Mouse (Mus musculus) limb, embryonic 14.5 days (tissue): ENCODE results near the gene Pdx1. TPM values are rescaled to one million over a fixed set of nuclear protein-coding genes. Genes with fewer than 3 reads are reported as not detected.

Experiments used
- ATAC-seq: fragments of 200-750 bp; cut with Nextera tagmentation; 2 replicates; pipeline ENCODE4 v1.8.0; 2017; ENCODE audit warnings: low read depth, moderate number of reproducible peaks, moderate TSS enrichment; ENCODE audit not compliant: low FRiP score
- DNase-seq: peaks from one replicate; pipeline ENCODE4 v3.0.0-alpha.2; 2015; ENCODE audit warnings: low spot score
- H3K27ac ChIP-seq: fragments of 300-500 bp; sonication (generic); replicated peaks from 2 replicates; pipeline ENCODE4 v1.5.1; 2014; ENCODE audit warnings: low read depth, mild to moderate bottlenecking, low read length, moderate library complexity, mixed read lengths
- H3K27me3 ChIP-seq: fragments of 300-500 bp; sonication (generic); 2 replicates; pipeline ENCODE4 v1.6.1; 2014; ENCODE audit warnings: low read length, mixed read lengths; ENCODE audit not compliant: control insufficient read depth, insufficient read depth
- H3K36me3 ChIP-seq: fragments of 300-500 bp; sonication (generic); 2 replicates; pipeline ENCODE4 v1.6.1; 2014; ENCODE audit warnings: mild to moderate bottlenecking, low read length, moderate library complexity, mixed read lengths; ENCODE audit not compliant: control insufficient read depth, insufficient read depth
- H3K4me1 ChIP-seq: fragments of 300-500 bp; sonication (generic); 2 replicates; pipeline ENCODE4 v1.6.1; 2014; ENCODE audit warnings: antibody characterized with exemption, low read length, mixed read lengths; ENCODE audit not compliant: control insufficient read depth, insufficient read depth
- H3K4me2 ChIP-seq: fragments of 300-500 bp; sonication (generic); replicated peaks from 2 replicates; pipeline ENCODE4 v1.6.1; 2014; ENCODE audit warnings: low read depth, mild to moderate bottlenecking, low read length, moderate library complexity; ENCODE audit not compliant: severe bottlenecking
- H3K4me3 ChIP-seq: fragments of 300-500 bp; sonication (generic); replicated peaks from 2 replicates; pipeline ENCODE4 v1.5.1; 2014; ENCODE audit warnings: low read length
- H3K9ac ChIP-seq: fragments of 300-500 bp; sonication (generic); 2 replicates; pipeline ENCODE4 v1.6.1; 2014; ENCODE audit warnings: mild to moderate bottlenecking, low read depth, low read length, moderate library complexity; ENCODE audit not compliant: severe bottlenecking
- H3K9me3 ChIP-seq: fragments of 300-500 bp; sonication (generic); 2 replicates; pipeline ENCODE4 v1.6.1; 2016; ENCODE audit warnings: low read length; ENCODE audit not compliant: control insufficient read depth
- POLR2A ChIP-seq: fragments of 200-500 bp; IDR thresholded peaks from 2 replicates; pipeline ENCODE4 v1.8.0; 2012; ENCODE audit warnings: inconsistent platforms, mild to moderate bottlenecking, moderate library complexity, borderline replicate concordance; ENCODE audit not compliant: insufficient read depth, insufficient read length; ENCODE audit errors: extremely low read depth
- WGBS: fragments of 180-500 bp; shearing (Covaris S2); extraction: QIAGEN DNeasy Blood & Tissue Kit; methylation state at CpG from one replicate; pipeline ENCODE4 v1.1.7; 2014; 5-methylcytosine and 5-hydroxymethylcytosine counted together
- polyA plus RNA-seq, 2 experiments: library from polyadenylated mRNA; depleted of rRNA in 1 of 2; stranded (reverse) in 1 of 2; unstranded in 1 of 2; fragments of >200 nt; fragmentation: Nextera tagmentation in 1 of 2; extraction: Ambion mirVana in 1 of 2; gene quantifications; 2 replicates each; pipeline versions ENCODE4 v1.2.1 to v1.2.3; 2012 to 2014

Gene Pdx1
- polyA plus RNA-seq, 2 experiments = not detected

- Histone ChIP-seq H3K4me2 (no peak overlapping the region), H3K4me3 (no peak overlapping the region; the same call in 1 of the 2 replicates), H3K4me1 (no peaks in the 10 kb centered on the region), H3K9ac (no peak overlapping the region), H3K27me3 (peaks cover 97% of the 10 kb centered on the region), H3K27ac (no peak overlapping the region), H3K36me3 (no peaks in the 10 kb centered on the region), H3K9me3 (no peaks in the 10 kb centered on the region)
- TF ChIP-seq POLR2A = no peak
- 1% methylated on average over 48 of the region's 48 CpGs for WGBS
- DNase-seq (no peak), ATAC-seq (no peak)
Measured at GRCm38 (mm10) chr5:147274174-147275141, 4.7 kb downstream of the Pdx1 start.

GRCm38 (mm10) chr5:147275761-147276160 is 6.0 kb downstream of the Pdx1 start:
- TF ChIP-seq POLR2A = no peak
- WGBS = 17% methylated on average over 3 of the region's 3 CpGs
- peaks cover 97% of the 10 kb centered on the region for H3K27me3 ChIP-seq
- H3K4me3 ChIP-seq = no peak overlapping the region
- no peaks in the 10 kb centered on the region for H3K4me1 ChIP-seq
- H3K4me2 ChIP-seq = no peak overlapping the region
- no peaks in the 10 kb centered on the region for H3K36me3 ChIP-seq
- ATAC-seq = no peak
- H3K9me3 ChIP-seq = no peaks in the 10 kb centered on the region
- H3K9ac ChIP-seq = no peak overlapping the region
- no peak overlapping the region for H3K27ac ChIP-seq
- no peak for DNase-seq

GRCm38 (mm10) chr5:147276701-147277546 is 7.2 kb downstream of the Pdx1 start:
- ATAC-seq (no peak), DNase-seq (no peak)
- Histone ChIP-seq H3K4me2 (no peak overlapping the region), H3K4me1 (no peaks in the 10 kb centered on the region), H3K9me3 (no peaks in the 10 kb centered on the region), H3K9ac (no peak overlapping the region), H3K27me3 (peaks cover 91% of the 10 kb centered on the region), H3K4me3 (no peak overlapping the region), H3K27ac (no peak overlapping the region), H3K36me3 (no peaks in the 10 kb centered on the region)
- 1% methylated on average over 18 of the region's 18 CpGs for WGBS
- no peak for TF ChIP-seq POLR2A

- ATAC-seq (no peak), DNase-seq (no peak)
- no peak overlapping the region for H3K4me2 ChIP-seq
- H3K4me1 ChIP-seq = no peaks in the 10 kb centered on the region
- no peak for TF ChIP-seq POLR2A
- H3K36me3 ChIP-seq = no peaks in the 10 kb centered on the region
- no peak overlapping the region for H3K9ac ChIP-seq
- no peaks in the 10 kb centered on the region for H3K9me3 ChIP-seq
- no peak overlapping the region for H3K27ac ChIP-seq
- WGBS = 3% methylated on average over 13 of the region's 13 CpGs
- H3K27me3 ChIP-seq = peaks cover 85% of the 10 kb centered on the region
- H3K4me3 ChIP-seq = no peak overlapping the region
Measured at GRCm38 (mm10) chr5:147277547-147277925, 7.8 kb downstream of the Pdx1 start.

GRCm38 (mm10) chr5:147284365-147284764 is 14.6 kb downstream of the Pdx1 start:
- ATAC-seq (no peak), DNase-seq (no peak)
- TF ChIP-seq POLR2A = no peak
- Histone ChIP-seq H3K36me3 (no peaks in the 10 kb centered on the region), H3K4me2 (no peak overlapping the region), H3K27ac (no peak overlapping the region), H3K4me3 (no peak overlapping the region), H3K9ac (no peak overlapping the region), H3K9me3 (no peaks in the 10 kb centered on the region), H3K4me1 (no peaks in the 10 kb centered on the region), H3K27me3 (peaks cover 20% of the 10 kb centered on the region)
- 73% methylated on average over 4 of the region's 4 CpGs for WGBS
